Mouse (Mus musculus) kidney, embryonic 15.5 days (tissue): ENCODE data around the gene Fam161b. TPM values are rescaled to one million over a fixed set of nuclear protein-coding genes. Genes with fewer than 3 reads are reported as not detected.

Experiments
- ATAC-seq: fragments of 200-750 bp; cut with Nextera tagmentation; replicated peaks from 2 replicates; pipeline ENCODE4 v1.8.0; 2017; ENCODE audit warnings: moderate TSS enrichment; ENCODE audit not compliant: low FRiP score
- H3K27ac ChIP-seq: fragments of 300-500 bp; sonication (generic); 2 replicates; pipeline ENCODE4 v1.5.1; 2015; ENCODE audit warnings: mild to moderate bottlenecking, inconsistent platforms
- H3K27me3 ChIP-seq: fragments of 300-500 bp; sonication (generic); 2 replicates; pipeline ENCODE4 v1.6.1; 2015; ENCODE audit warnings: inconsistent platforms
- H3K36me3 ChIP-seq: fragments of 300-500 bp; sonication (generic); 2 replicates; pipeline ENCODE4 v1.6.1; 2015; ENCODE audit warnings: inconsistent platforms
- H3K4me1 ChIP-seq: fragments of 300-500 bp; sonication (generic); 2 replicates; pipeline ENCODE4 v1.6.1; 2015; ENCODE audit warnings: inconsistent platforms
- H3K4me2 ChIP-seq: fragments of 300-500 bp; sonication (generic); 2 replicates; pipeline ENCODE4 v1.6.1; 2015; ENCODE audit warnings: moderate library complexity, mild to moderate bottlenecking, inconsistent platforms
- H3K4me3 ChIP-seq: fragments of 300-500 bp; sonication (generic); replicated peaks from 2 replicates; pipeline ENCODE4 v1.5.1; 2015; ENCODE audit warnings: mild to moderate bottlenecking, inconsistent platforms
- H3K9ac ChIP-seq: fragments of 300-500 bp; sonication (generic); 2 replicates; pipeline ENCODE4 v1.6.1; 2015; ENCODE audit warnings: mild to moderate bottlenecking, inconsistent platforms
- H3K9me3 ChIP-seq: fragments of 300-500 bp; sonication (generic); replicated peaks from 2 replicates; pipeline ENCODE4 v1.6.1; 2016; ENCODE audit warnings: inconsistent platforms
- WGBS: fragments of 180-500 bp; shearing (Covaris S2); methylation state at CpG from one replicate; pipeline ENCODE4 v1.1.7; 2015; ENCODE audit warnings: mixed read lengths; 5-methylcytosine and 5-hydroxymethylcytosine counted together
- polyA plus RNA-seq: library from polyadenylated mRNA; unstranded; fragments of >200 nt; fragmentation: Nextera tagmentation; extraction: Ambion mirVana; gene quantifications from 2 replicates; pipeline ENCODE4 v1.2.1, GENCODE M21; 2015

Fam161b gene
- polyA plus RNA-seq, 1 experiment from 2014 or later = 3.7 TPM

DNA sequence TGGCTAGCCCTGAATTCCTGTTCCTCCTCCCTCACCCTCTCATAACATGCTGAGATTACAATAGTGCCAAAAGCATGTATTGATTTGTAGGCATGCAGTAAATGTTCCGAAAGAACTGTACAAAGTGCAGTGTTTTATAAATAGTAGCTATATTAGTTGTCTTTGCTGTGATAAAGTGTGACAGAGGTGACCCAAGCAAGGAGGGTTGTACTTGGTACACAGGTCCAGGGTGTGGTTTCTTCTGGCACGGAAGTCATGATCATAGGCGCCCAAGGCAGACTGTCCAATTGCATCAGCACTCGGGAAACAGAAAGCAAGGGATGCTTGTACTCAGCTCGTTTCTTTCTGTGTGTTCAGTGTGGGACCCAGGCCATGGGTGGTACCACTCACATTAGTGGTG, 57.5 kb downstream of the Fam161b start:
- no peak for ATAC-seq
- 91% methylated on average over 5 of the region's 5 CpGs for WGBS

DNA sequence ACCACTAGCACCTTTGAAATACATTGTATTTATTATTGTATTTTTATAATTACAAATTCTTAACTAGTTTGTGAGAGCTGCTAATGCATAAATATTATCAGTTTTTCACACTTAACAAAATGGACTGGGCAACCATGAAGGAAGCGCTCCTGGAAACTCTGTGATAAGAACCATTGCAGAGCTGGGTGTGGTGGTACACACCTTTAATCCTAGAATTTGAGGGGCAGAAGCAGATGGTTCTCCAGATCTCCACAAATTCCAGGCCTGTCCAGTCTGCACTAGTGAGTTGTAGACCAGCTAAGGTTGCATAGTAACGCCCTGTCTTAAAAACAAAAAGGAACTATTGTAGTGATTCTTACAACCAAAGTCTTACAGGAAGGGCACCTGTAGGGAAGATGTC, 62.4 kb downstream of the Fam161b start:
- Histone ChIP-seq H3K27me3 (no peaks in the 10 kb centered on the region), H3K9me3 (no peaks in the 10 kb centered on the region), H3K9ac (no peak overlapping the region), H3K4me2 (no peak overlapping the region), H3K4me3 (no peak overlapping the region), H3K27ac (no peak overlapping the region), H3K36me3 (peaks cover 55% of the 10 kb centered on the region), H3K4me1 (no peaks in the 10 kb centered on the region)
- WGBS = 91% methylated on average over 2 of the region's 2 CpGs
- ATAC-seq = no peak

More for the DNA sequence above, 57.5 kb downstream of the Fam161b start:
- H3K4me3 ChIP-seq = no peak overlapping the region
- no peaks in the 10 kb centered on the region for H3K27me3 ChIP-seq
- H3K36me3 ChIP-seq = peaks cover 52% of the 10 kb centered on the region
- no peaks in the 10 kb centered on the region for H3K4me1 ChIP-seq
- H3K9me3 ChIP-seq = no peaks in the 10 kb centered on the region
- no peak overlapping the region for H3K9ac ChIP-seq
- no peak overlapping the region for H3K4me2 ChIP-seq
- no peak overlapping the region for H3K27ac ChIP-seq

DNA sequence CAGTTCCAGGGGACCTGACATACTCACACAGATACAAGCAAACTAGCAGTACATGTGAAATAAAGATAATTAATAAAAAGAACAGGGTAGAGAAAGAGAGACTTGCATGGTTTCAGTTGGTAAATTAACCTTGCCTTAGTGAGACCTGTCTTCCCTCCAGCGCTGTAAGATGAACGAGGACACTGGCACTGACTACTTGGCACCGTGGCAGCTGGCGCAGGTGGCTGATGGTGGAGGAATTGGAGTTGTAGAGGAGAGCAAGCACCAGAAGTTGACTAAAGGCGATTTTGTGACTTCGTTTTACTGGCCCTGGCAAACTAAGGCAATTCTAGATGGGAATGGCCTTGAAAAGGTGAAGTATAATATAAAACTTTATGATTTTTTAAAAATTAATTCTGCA, 63.8 kb downstream of the Fam161b start:
- no peak overlapping the region for H3K4me2 ChIP-seq
- no peak for ATAC-seq
- H3K27ac ChIP-seq = no peak overlapping the region
- no peaks in the 10 kb centered on the region for H3K4me1 ChIP-seq
- H3K4me3 ChIP-seq = no peak overlapping the region
- H3K9ac ChIP-seq = no peak overlapping the region
- WGBS = 92% methylated on average over 6 of the region's 6 CpGs
- peaks cover 61% of the 10 kb centered on the region for H3K36me3 ChIP-seq
- H3K27me3 ChIP-seq = no peaks in the 10 kb centered on the region
- no peaks in the 10 kb centered on the region for H3K9me3 ChIP-seq

Other genes starting within 250 kb of the Fam161b start
- 5.3 and 6.5 TPM in 2 replicates for gene Dnal1, start 247.5 kb downstream of the Fam161b start, polyA plus RNA-seq
- gene Pnma1, start 213.3 kb downstream of the Fam161b start, polyA plus RNA-seq = 1.00 and 1.0 TPM in 2 replicates
- 8.7 and 10.8 TPM in 2 replicates for gene Elmsan1, start 143.0 kb downstream of the Fam161b start, polyA plus RNA-seq
- 25.4 and 26.7 TPM in 2 replicates for gene Ptgr2, start 76.6 kb downstream of the Fam161b start, polyA plus RNA-seq
- gene Zfp410, start 45.0 kb downstream of the Fam161b start, polyA plus RNA-seq = 77.8 and 79.4 TPM in 2 replicates
- 50.2 and 53.3 TPM in 2 replicates for gene Coq6, start 176 bp downstream of the Fam161b start, polyA plus RNA-seq
- gene Entpd5, start 47.2 kb upstream of the Fam161b start, polyA plus RNA-seq = 36.8 and 38.0 TPM in 2 replicates
- 1.2 and 1.7 TPM in 2 replicates for gene Bbof1, start 47.2 kb upstream of the Fam161b start, polyA plus RNA-seq
- gene Rnf113a2, start 55.4 kb upstream of the Fam161b start, polyA plus RNA-seq = 23.8 and 24.8 TPM in 2 replicates
- 60.7 and 62.8 TPM in 2 replicates for gene Aldh6a1, start 89.2 kb upstream of the Fam161b start, polyA plus RNA-seq
- gene Lin52, start 89.6 kb upstream of the Fam161b start, polyA plus RNA-seq = 23.2 and 23.4 TPM in 2 replicates
- gene Vsx2, start 207.9 kb upstream of the Fam161b start, polyA plus RNA-seq = not detected in 2 replicates